Mouse (Mus musculus) heart, postnatal 0 days (tissue): ENCODE measurements around the gene Thada. TPM values are rescaled to one million over a fixed set of nuclear protein-coding genes. Genes with fewer than 3 reads are reported as not detected.
"Not testable (repeated sequence)": the region's sequence is repeated elsewhere in the genome, so short reads cannot be mapped to it uniquely, and the experiment has no call there.

Experiments used
- ATAC-seq: fragments of 200-750 bp; cut with Nextera tagmentation; 2 replicates; pipeline ENCODE4 v1.8.0; 2017; ENCODE audit warnings: low read depth, moderate number of reproducible peaks, moderate library complexity; ENCODE audit not compliant: insufficient read depth
- DNase-seq: peaks from one replicate; pipeline ENCODE4 v3.0.0-alpha.2; 2016; ENCODE audit warnings: low spot score
- H3K27ac ChIP-seq: fragments of 300-500 bp; sonication (generic); 2 replicates; pipeline ENCODE4 v1.5.1; 2014; ENCODE audit warnings: low read depth, mild to moderate bottlenecking
- H3K27me3 ChIP-seq: fragments of 300-500 bp; sonication (generic); 2 replicates; pipeline ENCODE4 v1.6.1; 2014; ENCODE audit warnings: low read length, mixed read lengths; ENCODE audit not compliant: control insufficient read depth, insufficient read depth
- H3K36me3 ChIP-seq: fragments of 300-500 bp; sonication (generic); replicated peaks from 2 replicates; pipeline ENCODE4 v1.6.1; 2014; ENCODE audit warnings: low read length, mixed read lengths; ENCODE audit not compliant: control insufficient read depth, insufficient read depth
- H3K4me1 ChIP-seq: fragments of 300-500 bp; sonication (generic); 2 replicates; pipeline ENCODE4 v1.6.1; 2014; ENCODE audit warnings: antibody characterized with exemption; ENCODE audit not compliant: control insufficient read depth, insufficient read depth
- H3K4me2 ChIP-seq: fragments of 300-500 bp; sonication (generic); 2 replicates; pipeline ENCODE4 v1.6.1; 2014; ENCODE audit warnings: low read depth, mild to moderate bottlenecking, low read length, moderate library complexity
- H3K4me3 ChIP-seq: fragments of 300-500 bp; sonication (generic); 2 replicates; pipeline ENCODE4 v1.5.1; 2014; ENCODE audit warnings: low read depth, low read length
- H3K9ac ChIP-seq: fragments of 300-500 bp; sonication (generic); replicated peaks from 2 replicates; pipeline ENCODE4 v1.6.1; 2014; ENCODE audit warnings: low read depth, low read length, mixed read lengths
- H3K9me3 ChIP-seq: fragments of 300-500 bp; sonication (generic); replicated peaks from 2 replicates; pipeline ENCODE4 v1.6.1; 2016; ENCODE audit warnings: low read length; ENCODE audit not compliant: control insufficient read depth
- CTCF ChIP-seq: IDR thresholded peaks from 2 replicates; pipeline ENCODE4 v1.5.1; 2016; ENCODE audit warnings: antibody characterized with exemption, control low read depth, low read depth
- EP300 ChIP-seq: IDR thresholded peaks from 2 replicates; pipeline ENCODE4 v1.6.1; 2016; ENCODE audit warnings: antibody characterized with exemption, low read depth
- WGBS: fragments of 180-500 bp; shearing (Covaris S2); extraction: QIAGEN DNeasy Blood & Tissue Kit; methylation state at CpG from one replicate; pipeline ENCODE4 v1.1.7; 2014; 5-methylcytosine and 5-hydroxymethylcytosine counted together
- polyA plus RNA-seq: library from polyadenylated mRNA; unstranded; fragments of >200 nt; fragmentation: Nextera tagmentation; extraction: Ambion mirVana; gene quantifications from 2 replicates; pipeline ENCODE4 v1.2.1, GENCODE M21; 2015
- total RNA-seq: library from RNA; depleted of rRNA; stranded (reverse); fragments of >200 nt; gene quantifications from 2 replicates; pipeline ENCODE4 v1.2.3, GENCODE M21; 2014; ENCODE audit warnings: low replicate concordance

The Thada gene
- total and polyA plus RNA-seq, 2 experiments from 2014 or later, result 2.4 to 12.6 TPM

DNA sequence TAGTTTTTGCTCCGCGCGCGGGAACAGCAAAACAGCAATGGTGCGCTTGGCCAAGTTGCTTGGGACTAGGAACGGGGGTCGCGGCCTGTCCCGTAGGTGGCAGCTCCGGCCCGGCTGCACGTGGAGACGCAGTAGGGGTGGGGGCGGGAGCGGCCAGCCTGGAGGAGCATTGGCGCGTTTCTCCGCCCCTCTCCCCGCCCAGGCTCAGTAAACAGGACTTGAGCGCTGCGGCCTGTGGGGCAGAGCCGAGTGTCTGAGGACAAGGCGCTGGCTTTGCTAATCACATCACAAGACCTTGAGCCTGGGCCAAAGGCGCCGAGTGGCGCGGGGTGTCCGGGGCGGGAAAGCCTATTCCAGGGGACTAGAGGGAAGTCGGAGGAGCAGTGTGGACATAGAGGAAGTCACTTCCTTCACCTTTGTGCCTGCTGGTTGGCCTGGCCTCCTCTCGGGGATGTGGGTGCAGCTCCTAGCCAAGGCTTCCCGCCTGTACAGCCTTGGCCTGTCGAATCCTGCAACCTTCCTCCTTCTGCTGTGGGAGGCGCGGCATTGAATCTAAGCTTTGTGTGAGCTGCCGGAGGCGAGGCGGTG lies 277.5 kb downstream of the Thada start:
- Histone ChIP-seq H3K9me3 (no peaks in the 10 kb centered on the region), H3K27ac (peak overlapping the region; percentile 92), H3K4me1 (peaks cover 18% of the 10 kb centered on the region), H3K4me3 (peak overlapping the region; percentile 79), H3K9ac (peak overlapping the region; percentile 67), H3K4me2 (peak overlapping the region; percentile 86), H3K36me3 (peaks cover 16% of the 10 kb centered on the region), H3K27me3 (no peaks in the 10 kb centered on the region)
- TF ChIP-seq EP300 (peak; percentile 86; the same call in 1 of the 2 replicates), CTCF (no peak)
- peak; percentile 94 for DNase-seq
- peak; percentile 81 for ATAC-seq
- WGBS, result 3% methylated on average over 38 of the region's 38 CpGs

DNA sequence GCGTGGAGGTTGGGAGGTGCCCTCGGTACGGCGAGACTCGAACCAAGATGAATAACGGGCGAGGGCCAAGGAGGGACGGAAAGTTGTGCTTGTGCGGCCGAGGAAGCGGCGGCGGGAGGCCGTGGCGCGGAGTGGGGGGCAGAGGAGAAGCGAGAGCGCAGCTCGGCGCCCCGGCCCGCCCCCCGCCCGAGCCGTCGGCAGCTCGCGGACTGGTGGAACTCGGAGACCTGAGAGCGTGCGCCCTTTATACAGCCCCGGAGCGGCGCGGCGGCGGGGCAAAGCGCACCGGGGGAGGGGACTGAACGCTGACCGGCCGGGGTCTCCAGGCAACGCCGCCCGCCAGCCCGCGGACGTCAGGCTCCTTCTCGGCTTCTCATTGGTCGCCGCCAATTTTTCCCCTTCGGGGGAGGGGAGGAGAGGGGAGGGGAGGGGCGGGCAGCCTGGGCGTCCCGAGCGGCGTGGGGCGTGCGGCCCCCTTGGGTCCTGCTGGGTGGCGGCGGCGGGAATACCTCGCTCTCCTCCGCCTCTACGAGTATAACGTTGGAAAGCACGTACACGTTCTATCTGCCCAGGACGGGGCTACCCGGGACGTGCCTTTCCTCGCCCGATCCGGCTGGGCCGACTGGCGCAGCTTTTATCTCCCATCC lies 278.2 kb downstream of the Thada start, which contains the start of gene Zfp36l2:
Zfp36l2 (minus strand) TSS at position 221 of the 647 bp plus-strand sequence.
- Histone ChIP-seq H3K36me3 (peaks cover 16% of the 10 kb centered on the region), H3K9me3 (no peaks in the 10 kb centered on the region), H3K27me3 (no peaks in the 10 kb centered on the region), H3K4me3 (peak within 1 kb of the TSS; percentile 79), H3K4me2 (peak within 1 kb of the TSS; percentile 86), H3K9ac (peak within 1 kb of the TSS; percentile 80), H3K4me1 (peaks cover 20% of the 10 kb centered on the region), H3K27ac (peak within 1 kb of the TSS; percentile 92)
- TF ChIP-seq CTCF (no peak), EP300 (no peak; the same call in 1 of the 2 replicates)
- under 1% methylated on average over 69 of the region's 76 CpGs for WGBS
- peak; percentile 92 for DNase-seq
- ATAC-seq, result peak; percentile 79

- H3K4me1 ChIP-seq, result peaks cover 19% of the 10 kb centered on the region
- 0% methylated on average over 9 of the region's 37 CpGs for WGBS
Measured at GRCm38 (mm10) chr17:84187264-84187663, 278.7 kb downstream of the Thada start.

DNA sequence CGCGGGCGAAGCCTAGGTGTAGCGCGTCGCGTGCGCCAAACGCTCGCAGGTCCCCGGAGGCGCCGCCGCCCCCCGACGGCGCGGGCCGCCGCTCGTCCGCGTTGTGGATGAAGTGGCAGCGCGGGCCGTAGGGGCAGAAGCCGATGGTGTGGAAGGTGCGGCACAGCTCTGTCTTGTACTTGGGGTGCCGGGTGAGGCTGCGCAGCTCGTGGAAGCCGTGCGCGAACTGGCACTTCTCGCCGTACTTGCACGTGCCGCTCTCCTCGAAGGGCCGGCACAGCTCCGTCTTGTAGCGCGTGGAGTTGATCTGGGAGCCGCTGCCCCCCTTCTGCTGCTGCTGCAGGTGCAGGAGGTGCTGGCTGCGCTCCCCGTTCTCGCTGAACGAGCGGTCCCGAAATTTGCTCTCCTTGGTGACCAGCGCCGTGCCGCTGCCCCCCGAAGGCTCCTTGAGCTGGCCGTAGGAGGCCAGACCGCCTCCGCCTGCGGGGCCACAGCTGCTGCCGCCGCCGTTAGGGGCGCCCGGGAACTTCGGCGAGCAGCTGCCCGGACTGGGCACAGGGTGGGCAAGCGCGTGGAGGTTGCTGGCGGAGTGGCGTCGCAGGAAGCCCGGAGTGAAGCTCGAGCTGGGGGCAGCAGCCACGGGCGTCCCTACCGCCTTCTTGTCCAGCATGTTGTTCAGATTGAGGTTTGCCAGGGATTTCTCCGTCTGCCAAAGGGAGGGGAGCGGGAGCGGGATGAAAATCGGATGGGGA lies 279.4 kb downstream of the Thada start:
- TF ChIP-seq CTCF (0 out of 2 replicates have a peak, but pooled peaks have one; percentile 9), EP300 (no peak)
- peak; percentile 36 for DNase-seq
- WGBS, result 3% methylated on average over 78 of the region's 80 CpGs
- peak overlapping the region; percentile 80 for H3K9ac ChIP-seq
- peak overlapping the region; percentile 79 for H3K4me3 ChIP-seq
- no peaks in the 10 kb centered on the region for H3K9me3 ChIP-seq
- no peak for ATAC-seq
- H3K27me3 ChIP-seq, result no peaks in the 10 kb centered on the region
- peak overlapping the region; percentile 91 for H3K27ac ChIP-seq
- peak overlapping the region; percentile 82 for H3K4me2 ChIP-seq
- H3K4me1 ChIP-seq, result peaks cover 12% of the 10 kb centered on the region
- peaks cover 16% of the 10 kb centered on the region for H3K36me3 ChIP-seq

More at GRCm38 (mm10) chr17:84187264-84187663, 278.7 kb downstream of the Thada start:
- H3K27ac ChIP-seq, result peak overlapping the region; percentile 92
- DNase-seq, H3K9me3 ChIP-seq, H3K27me3 ChIP-seq: not testable (repeated sequence)
- peak overlapping the region; percentile 79 for H3K4me3 ChIP-seq
- peak overlapping the region; percentile 86 for H3K4me2 ChIP-seq
- peak; percentile 49 for ATAC-seq
- peaks cover 16% of the 10 kb centered on the region for H3K36me3 ChIP-seq
- peak overlapping the region; percentile 80 for H3K9ac ChIP-seq

- ATAC-seq (no peak), DNase-seq (peak; percentile 32)
- peak overlapping the region; percentile 82 for H3K4me2 ChIP-seq
- peak overlapping the region; percentile 80 for H3K9ac ChIP-seq
- under 1% methylated on average over 84 of the region's 108 CpGs for WGBS
- H3K4me3 ChIP-seq, result peak overlapping the region; percentile 79
- H3K27ac ChIP-seq, result peak overlapping the region; percentile 91
- no peaks in the 10 kb centered on the region for H3K27me3 ChIP-seq
- H3K4me1 ChIP-seq, result peaks cover 12% of the 10 kb centered on the region
- peaks cover 16% of the 10 kb centered on the region for H3K36me3 ChIP-seq
- H3K9me3 ChIP-seq, result no peaks in the 10 kb centered on the region
- TF ChIP-seq CTCF (peak; percentile 34), EP300 (no peak)
Measured at GRCm38 (mm10) chr17:84185581-84186450, 280.2 kb downstream of the Thada start.
